Mouse (Mus musculus): ENCODE data around the gene Vmn1r57.
"Not testable (repeated sequence)": the region's sequence is repeated elsewhere in the genome, so short reads cannot be mapped to it uniquely, and the experiment has no call there.

Gene Vmn1r57

GRCm38 (mm10) chr7:5218193-5218592 lies at the start of gene Vmn1r57:
Gene Vmn1r57 (plus strand): TSS chr7:5218493.
- not testable (repeated sequence) for DNase-seq

- not testable (repeated sequence) for DNase-seq
Observed at GRCm38 (mm10) chr7:5196647-5197046, 21.6 kb upstream of the Vmn1r57 start, which contains the start of gene Vmn1r56. Gene Vmn1r56 (minus strand): TSS chr7:5196747.

- no peak for DNase-seq
Observed at GRCm38 (mm10) chr7:5263051-5263450, 44.8 kb downstream of the Vmn1r57 start.
